Mouse (Mus musculus) megakaryocyte, embryonic 14.5 days (primary cell): ENCODE data around the gene Eva1b. TPM values are rescaled to one million over a fixed set of nuclear protein-coding genes. Genes with fewer than 3 reads are reported as not detected.

Source experiments
- H3K27me3 ChIP-seq: replicated peaks from 2 replicates; pipeline ENCODE3; 2012; ENCODE audit warnings: inconsistent platforms
- H3K36me3 ChIP-seq: replicated peaks from 2 replicates; pipeline ENCODE3; 2012; ENCODE audit warnings: low read length, inconsistent platforms, mixed read lengths
- H3K4me1 ChIP-seq: 2 replicates; pipeline ENCODE4 v1.6.1; 2012; ENCODE audit warnings: inconsistent platforms
- H3K4me3 ChIP-seq: replicated peaks from 2 replicates; pipeline ENCODE3; 2012; ENCODE audit warnings: moderate library complexity, mild to moderate bottlenecking, inconsistent platforms
- H3K9me3 ChIP-seq: 2 replicates; pipeline ENCODE4 v1.6.1; 2012; ENCODE audit warnings: inconsistent platforms
- FLI1 ChIP-seq: IDR thresholded peaks from 2 replicates; pipeline ENCODE4 v1.6.1; 2012; ENCODE audit warnings: low read length, inconsistent platforms, mixed read lengths
- GATA1 ChIP-seq: IDR thresholded peaks from 3 replicates; pipeline ENCODE4 v1.6.1; 2012; ENCODE audit warnings: mixed read lengths, low read length, inconsistent platforms, borderline replicate concordance
- polyA plus RNA-seq: library from polyadenylated mRNA; stranded (reverse); fragments of >175 nt; gene quantifications from 2 replicates; pipeline ENCODE4 v1.2.3, GENCODE M21; 2012; ENCODE audit warnings: low replicate concordance; ENCODE audit not compliant: insufficient read depth

Eva1b gene
- polyA plus RNA-seq, 1 experiment, result 56.4 TPM

GRCm38 (mm10) chr4:126152864-126153263 is 5.3 kb downstream of the Eva1b start:
- no peak for TF ChIP-seq FLI1
- TF ChIP-seq GATA1, result no peak
- H3K27me3 ChIP-seq, result peaks cover 14% of the 10 kb centered on the region
- H3K4me3 ChIP-seq, result no peak overlapping the region

GRCm38 (mm10) chr4:126155183-126155582 is 7.6 kb downstream of the Eva1b start:
- Histone ChIP-seq H3K36me3 (peaks cover 38% of the 10 kb centered on the region), H3K4me1 (peaks cover 36% of the 10 kb centered on the region), H3K27me3 (no peaks in the 10 kb centered on the region), H3K9me3 (0 out of 2 replicates have a peak, but pooled peaks cover 3% of the 10 kb centered on the region), H3K4me3 (peak overlapping the region; percentile 40)
- TF ChIP-seq GATA1 (no peak), FLI1 (no peak)

More at GRCm38 (mm10) chr4:126152864-126153263, 5.3 kb downstream of the Eva1b start:
- Histone ChIP-seq H3K4me1 (peaks cover 56% of the 10 kb centered on the region), H3K36me3 (peaks cover 48% of the 10 kb centered on the region), H3K9me3 (0 out of 2 replicates have a peak, but pooled peaks cover 3% of the 10 kb centered on the region)

DNA sequence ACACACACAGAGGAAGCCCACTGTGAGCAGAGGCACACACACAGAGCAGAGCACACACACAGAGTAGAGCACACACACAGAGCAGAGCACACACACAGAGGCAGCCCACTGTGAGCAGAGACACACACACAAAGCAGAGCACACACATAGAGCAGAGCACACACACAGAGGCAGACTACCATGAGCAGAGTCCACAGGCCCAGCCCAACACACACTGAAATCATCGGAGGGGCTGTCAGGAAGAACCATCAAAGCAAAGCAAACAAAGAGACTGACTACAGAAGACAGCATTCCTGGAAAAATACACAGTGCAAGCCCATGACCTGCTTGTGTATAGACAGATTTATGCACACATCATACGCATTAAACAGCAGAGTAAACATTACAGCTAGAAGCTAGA is 8.3 kb downstream of the Eva1b start:
- TF ChIP-seq FLI1 (no peak), GATA1 (no peak)
- H3K4me1 ChIP-seq, result peaks cover 29% of the 10 kb centered on the region

GRCm38 (mm10) chr4:126156617-126157016 is 9.1 kb downstream of the Eva1b start:
- TF ChIP-seq GATA1 (no peak), FLI1 (no peak)
- no peaks in the 10 kb centered on the region for H3K27me3 ChIP-seq

More for the DNA sequence above, 8.3 kb downstream of the Eva1b start:
- no peaks in the 10 kb centered on the region for H3K27me3 ChIP-seq
- peak overlapping the region; percentile 62 for H3K4me3 ChIP-seq
- 0 out of 2 replicates have a peak, but pooled peaks cover 3% of the 10 kb centered on the region for H3K9me3 ChIP-seq
- peaks cover 31% of the 10 kb centered on the region for H3K36me3 ChIP-seq

DNA sequence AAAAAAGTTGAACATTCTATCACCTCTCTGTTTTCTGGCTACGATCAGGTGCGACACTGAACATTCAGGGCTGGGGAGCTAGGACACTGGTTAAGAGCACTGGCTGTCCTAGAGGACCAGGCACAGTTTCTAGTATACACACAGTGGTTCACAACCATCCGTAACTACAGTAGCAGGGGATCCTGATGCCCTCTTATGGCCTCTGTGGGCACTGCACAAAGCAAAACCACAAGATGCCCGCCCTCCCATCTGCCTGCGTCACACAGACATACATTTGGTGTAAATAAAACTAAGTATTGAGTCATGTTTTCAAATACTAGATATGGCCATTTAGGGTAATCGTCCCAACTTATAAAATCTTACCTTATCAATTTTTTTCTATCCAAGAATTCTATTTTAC is 10.0 kb downstream of the Eva1b start:
- Histone ChIP-seq H3K4me1 (peaks cover 40% of the 10 kb centered on the region), H3K27me3 (peaks cover 1% of the 10 kb centered on the region), H3K4me3 (no peak overlapping the region), H3K9me3 (0 out of 2 replicates have a peak, but pooled peaks cover 3% of the 10 kb centered on the region), H3K36me3 (peaks cover 16% of the 10 kb centered on the region)
- no peak for TF ChIP-seq GATA1
- TF ChIP-seq FLI1, result no peak

More at GRCm38 (mm10) chr4:126156617-126157016, 9.1 kb downstream of the Eva1b start:
- Histone ChIP-seq H3K36me3 (peaks cover 24% of the 10 kb centered on the region), H3K9me3 (0 out of 2 replicates have a peak, but pooled peaks cover 3% of the 10 kb centered on the region), H3K4me1 (peaks cover 32% of the 10 kb centered on the region), H3K4me3 (no peak overlapping the region)

DNA sequence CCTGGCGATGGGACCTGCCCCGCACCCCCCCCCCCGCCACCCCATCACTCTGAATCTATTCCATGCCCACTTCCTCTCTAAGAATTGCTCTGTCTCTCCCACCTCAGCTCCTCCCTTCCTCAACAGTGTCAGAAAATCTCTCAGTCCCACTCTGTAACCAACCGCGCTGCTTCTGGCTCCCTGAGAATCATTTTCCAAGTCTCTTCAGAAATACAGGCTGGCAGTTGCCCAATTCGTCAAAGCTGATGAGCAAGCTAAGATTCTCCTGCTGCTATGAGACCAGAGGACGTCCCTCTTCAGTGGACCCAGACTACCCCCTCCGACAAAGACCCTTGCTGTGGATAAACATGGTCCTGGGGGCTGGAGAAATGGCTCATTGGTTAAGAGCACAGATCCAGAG is 11.9 kb downstream of the Eva1b start:
- H3K27me3 ChIP-seq, result peaks cover 1% of the 10 kb centered on the region
- peaks cover 41% of the 10 kb centered on the region for H3K4me1 ChIP-seq
- TF ChIP-seq FLI1 (no peak), GATA1 (no peak)
- no peak overlapping the region for H3K4me3 ChIP-seq
- H3K9me3 ChIP-seq, result 0 out of 2 replicates have a peak, but pooled peaks cover 3% of the 10 kb centered on the region
- peaks cover 21% of the 10 kb centered on the region for H3K36me3 ChIP-seq

DNA sequence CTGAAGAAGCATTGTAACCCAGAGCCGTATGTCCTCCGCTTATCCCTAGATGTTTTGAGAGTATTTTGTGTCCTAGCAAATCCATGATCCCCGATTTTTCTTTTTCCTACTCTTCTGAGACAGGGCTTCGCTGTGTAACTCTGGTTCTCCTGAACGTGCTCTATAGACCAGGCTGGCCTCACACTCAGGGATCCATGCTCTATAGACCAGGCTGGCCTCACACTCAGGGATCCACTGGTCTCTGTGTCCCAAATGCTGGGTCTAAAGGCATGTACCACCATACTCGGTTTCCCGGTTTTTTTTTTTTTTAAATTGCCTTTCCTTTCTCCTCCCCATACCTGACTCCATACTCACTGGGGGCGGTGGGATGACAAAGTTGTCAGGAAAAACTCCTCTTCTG is 13.4 kb downstream of the Eva1b start:
- Histone ChIP-seq H3K36me3 (peaks cover 28% of the 10 kb centered on the region), H3K27me3 (peaks cover 1% of the 10 kb centered on the region), H3K4me1 (peaks cover 26% of the 10 kb centered on the region), H3K4me3 (no peak overlapping the region), H3K9me3 (0 out of 2 replicates have a peak, but pooled peaks cover 3% of the 10 kb centered on the region)
- TF ChIP-seq GATA1 (no peak), FLI1 (no peak)

DNA sequence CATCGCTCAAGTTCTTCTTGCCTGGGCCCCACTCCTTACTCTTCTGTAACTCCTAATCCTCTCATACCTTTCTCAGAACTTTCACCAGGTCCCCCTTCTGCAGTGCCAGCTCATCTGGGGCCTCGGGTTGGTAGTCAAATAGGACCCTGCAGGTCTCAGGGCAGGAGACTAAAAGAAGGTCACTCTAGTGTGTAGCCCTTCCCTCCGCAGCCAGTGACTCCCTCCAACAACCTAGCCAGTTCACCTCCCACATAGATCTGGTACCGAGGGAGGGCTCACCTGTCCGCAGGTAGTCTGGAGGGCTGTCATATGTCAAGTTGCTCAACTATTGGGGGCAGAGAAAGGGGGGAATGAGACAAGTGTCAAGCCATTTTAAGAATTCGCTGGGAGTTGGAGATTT is 13.9 kb downstream of the Eva1b start:
- Histone ChIP-seq H3K4me3 (no peak overlapping the region), H3K4me1 (peaks cover 21% of the 10 kb centered on the region), H3K27me3 (peaks cover 1% of the 10 kb centered on the region), H3K36me3 (peaks cover 31% of the 10 kb centered on the region), H3K9me3 (0 out of 2 replicates have a peak, but pooled peaks cover 3% of the 10 kb centered on the region)
- no peak for TF ChIP-seq GATA1
- TF ChIP-seq FLI1, result no peak

DNA sequence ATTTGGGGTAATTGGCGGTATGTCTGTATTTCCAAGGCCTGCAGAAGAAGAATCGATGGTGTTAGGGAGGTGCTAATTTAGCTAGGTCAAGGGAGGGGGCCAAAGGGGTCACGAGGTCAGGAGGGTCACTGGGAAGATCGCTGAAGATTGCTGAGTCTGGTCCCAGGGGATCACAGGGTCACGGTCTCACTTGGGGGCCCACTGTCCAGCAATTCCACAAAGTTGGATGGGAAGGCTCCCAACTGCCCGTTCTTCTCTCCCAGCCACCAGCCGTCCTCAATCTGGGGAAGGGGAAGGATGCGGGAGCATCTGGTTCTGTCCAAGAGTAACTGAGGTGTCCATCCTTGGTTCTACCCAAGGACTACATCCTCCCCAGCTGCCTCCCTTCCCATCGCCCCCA is 14.4 kb downstream of the Eva1b start:
- Histone ChIP-seq H3K27me3 (peaks cover 1% of the 10 kb centered on the region), H3K9me3 (no peaks in the 10 kb centered on the region), H3K4me3 (no peak overlapping the region), H3K4me1 (peaks cover 18% of the 10 kb centered on the region), H3K36me3 (peaks cover 32% of the 10 kb centered on the region)
- TF ChIP-seq FLI1 (no peak), GATA1 (no peak)

GRCm38 (mm10) chr4:126162544-126163066 is 15.1 kb downstream of the Eva1b start:
- H3K9me3 ChIP-seq, result no peaks in the 10 kb centered on the region
- H3K36me3 ChIP-seq, result peaks cover 34% of the 10 kb centered on the region
- H3K4me1 ChIP-seq, result peaks cover 18% of the 10 kb centered on the region
- peaks cover 1% of the 10 kb centered on the region for H3K27me3 ChIP-seq
- TF ChIP-seq GATA1, result no peak
- no peak for TF ChIP-seq FLI1
- H3K4me3 ChIP-seq, result peak overlapping the region; percentile 88
